Mouse (Mus musculus) bone marrow, adult 2 months (tissue): ENCODE results near the gene Crispld2.

ENCODE experiments used
- CTCF ChIP-seq: fragments of 200-500 bp; IDR thresholded peaks from 2 replicates; pipeline ENCODE4 v1.5.1; 2011; ENCODE audit warnings: low read length, control low read depth; ENCODE audit not compliant: control insufficient read depth, insufficient read depth
- POLR2A ChIP-seq: fragments of 200-500 bp; IDR thresholded peaks from 2 replicates; pipeline ENCODE4 v1.6.1; 2011; ENCODE audit warnings: low read depth, mild to moderate bottlenecking, control low read depth, low read length, borderline replicate concordance; ENCODE audit not compliant: control insufficient read depth

DNA sequence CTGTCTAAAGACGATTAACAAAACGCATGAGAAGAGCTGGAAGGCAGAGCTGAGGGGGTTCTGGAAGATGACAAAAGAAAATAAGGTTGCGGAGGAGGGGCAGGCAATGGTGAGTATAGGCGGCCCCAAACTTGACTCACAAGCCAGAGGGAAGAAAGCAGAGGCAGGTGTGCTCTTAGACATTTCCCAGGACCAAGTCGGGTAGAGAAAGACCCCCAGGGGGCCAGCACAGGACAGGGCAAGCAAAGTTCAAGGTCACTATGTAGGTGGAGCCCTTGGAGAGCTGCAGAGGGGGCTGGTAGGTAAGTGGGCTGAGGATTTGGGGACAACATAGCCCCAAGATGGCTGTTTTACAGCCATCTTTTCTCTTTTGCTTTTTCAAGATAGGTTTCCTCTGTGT lies 87.1 kb downstream of the Crispld2 start:
- TF ChIP-seq POLR2A, result no peak
- no peak for TF ChIP-seq CTCF
